Mouse (Mus musculus): ENCODE results near the gene 4930524J08Rik. TPM values are rescaled to one million over a fixed set of nuclear protein-coding genes. Genes with fewer than 3 reads are reported as not detected.

Gene 4930524J08Rik
- polyA plus RNA-seq, 1 experiment from 2014 or later, result 1.7 TPM

- H3K4me3 ChIP-seq (ENCODE audit: low read length), result no peak overlapping the region
- no peak for ATAC-seq (ENCODE audit: low read depth)
- no peaks in the 10 kb centered on the region for H3K4me1 ChIP-seq (replicated peaks; ENCODE audit: control insufficient read depth, insufficient read depth, low read length)
- H3K4me2 ChIP-seq (ENCODE audit: low read depth, low read length), result no peak overlapping the region
- no peaks in the 10 kb centered on the region for H3K9me3 ChIP-seq (ENCODE audit: control insufficient read depth, low read length)
- no peak overlapping the region for H3K27ac ChIP-seq (ENCODE audit: low read length)
- H3K27me3 ChIP-seq (ENCODE audit: control insufficient read depth, insufficient read depth, low read depth, low read length), result no peaks in the 10 kb centered on the region
- no peak overlapping the region for H3K9ac ChIP-seq (ENCODE audit: low read length)
- 57% methylated on average over 5 of the region's 5 CpGs for WGBS
- no peaks in the 10 kb centered on the region for H3K36me3 ChIP-seq (ENCODE audit: control insufficient read depth, insufficient read depth, low read length)
These were observed 45.5 kb downstream of the 4930524J08Rik start for GRCm38 (mm10) chr5:100024403-100024802.

GRCm38 (mm10) chr5:100024868-100025267 is 46.0 kb downstream of the 4930524J08Rik start:
- 64% methylated on average over 1 of the region's 1 CpGs for WGBS

More at GRCm38 (mm10) chr5:100024868-100025267, 46.0 kb downstream of the 4930524J08Rik start:
- peaks cover 4% of the 10 kb centered on the region for H3K4me1 ChIP-seq (replicated peaks; ENCODE audit: control insufficient read depth, insufficient read depth, low read length)
- no peaks in the 10 kb centered on the region for H3K27me3 ChIP-seq (ENCODE audit: control insufficient read depth, insufficient read depth, low read depth, low read length)
- H3K36me3 ChIP-seq (ENCODE audit: control insufficient read depth, insufficient read depth, low read length), result no peaks in the 10 kb centered on the region
- H3K27ac ChIP-seq (ENCODE audit: low read length), result no peak overlapping the region
- no peak for ATAC-seq (ENCODE audit: low read depth)
- H3K4me2 ChIP-seq (ENCODE audit: low read depth, low read length), result no peak overlapping the region
- H3K4me3 ChIP-seq (ENCODE audit: low read length), result no peak overlapping the region
- no peaks in the 10 kb centered on the region for H3K9me3 ChIP-seq (ENCODE audit: control insufficient read depth, low read length)
- H3K9ac ChIP-seq (ENCODE audit: low read length), result no peak overlapping the region

Other genes starting within 250 kb of the 4930524J08Rik start
- gene Rasgef1b, start 250.0 kb upstream of the 4930524J08Rik start, polyA plus RNA-seq (2015; fragmentation: Nextera tagmentation; extraction: Ambion mirVana), result 17.3 and 18.1 TPM in 2 replicates
- 0.34 and 0.40 TPM in 2 replicates for gene Vamp9, start 72.8 kb upstream of the 4930524J08Rik start, polyA plus RNA-seq (2015; fragmentation: Nextera tagmentation; extraction: Ambion mirVana)
- gene Hnrnpd, start 123 bp upstream of the 4930524J08Rik start, polyA plus RNA-seq (2015; fragmentation: Nextera tagmentation; extraction: Ambion mirVana), result 44.0 and 52.8 TPM in 2 replicates
- 127 and 132 TPM in 2 replicates for gene Hnrnpdl, start 60.6 kb downstream of the 4930524J08Rik start, polyA plus RNA-seq (2015; fragmentation: Nextera tagmentation; extraction: Ambion mirVana)
- 44.6 and 48.7 TPM in 2 replicates for gene Enoph1, start 60.9 kb downstream of the 4930524J08Rik start, polyA plus RNA-seq (2015; fragmentation: Nextera tagmentation; extraction: Ambion mirVana)
- 9.4 and 10.1 TPM in 2 replicates for gene Tmem150c, start 180.7 kb downstream of the 4930524J08Rik start, polyA plus RNA-seq (2015; fragmentation: Nextera tagmentation; extraction: Ambion mirVana)

All from lung, embryonic 16.5 days (tissue).